Comparison of ENCODE assay signal across 21 mouse cellular contexts in genomic region chr6:147861116-147861515, GRCm38 (mm10).
"Had no signal": no experiment of that assay in that cellular context is flagged by ENCODE, and none has a peak within 500 bp of the region (broad histone marks: within the 10 kb centered on the region; RNA-seq: fewer than 3 reads in every experiment).

No protein-coding gene starts in this region.

- H3K27me3 ChIP-seq: kidney, embryonic 15.5 days; limb, embryonic 12.5 days; limb, embryonic 15.5 days; midbrain, embryonic 12.5 days had no signal

- H3K36me3 ChIP-seq: kidney, embryonic 15.5 days; limb, embryonic 12.5 days; limb, embryonic 15.5 days; midbrain, embryonic 12.5 days had no signal

- DNase-seq: kidney, adult 8-10 months; kidney, postnatal 10 days; kidney, postnatal 36 days; left cerebral cortex, postnatal 4 days; liver, postnatal 0 days; lung, embryonic 14.5 days; right cerebral cortex, adult 18-20 months; right cerebral cortex, postnatal 14 days; right cerebral cortex, postnatal 4 days; thymus, adult 2 months; thymus, postnatal 14 days; thymus, postnatal 4 days had no signal

- H3K4me1 ChIP-seq: kidney, embryonic 15.5 days; limb, embryonic 12.5 days; limb, embryonic 15.5 days; midbrain, embryonic 12.5 days had no signal

- H3K9ac ChIP-seq: kidney, embryonic 15.5 days; limb, embryonic 12.5 days; limb, embryonic 15.5 days; liver, embryonic 14.5 days; liver, postnatal 0 days; lung, embryonic 14.5 days; midbrain, embryonic 12.5 days had no signal

- H3K4me2 ChIP-seq: kidney, embryonic 15.5 days; limb, embryonic 12.5 days; limb, embryonic 15.5 days; liver, embryonic 11.5 days; lung, embryonic 14.5 days; midbrain, embryonic 12.5 days had no signal

- ATAC-seq: liver, postnatal 0 days; lung, postnatal 0 days had no signal

- H3K4me3 ChIP-seq: kidney, embryonic 15.5 days; limb, embryonic 12.5 days; limb, embryonic 15.5 days; midbrain, embryonic 12.5 days had no signal

- H3K9me3 ChIP-seq: kidney, embryonic 15.5 days; limb, embryonic 12.5 days; limb, embryonic 15.5 days; midbrain, embryonic 12.5 days had no signal

- H3K27ac ChIP-seq: kidney, embryonic 15.5 days; limb, embryonic 12.5 days; limb, embryonic 15.5 days; liver, embryonic 14.5 days; macrophage; midbrain, embryonic 12.5 days; stomach, postnatal 0 days had no signal
